ENCODE assay signal across 15 mouse cellular contexts in genomic region chr7:65678900-65679595, GRCm38 (mm10).
"Had no signal": no experiment of that assay in that cellular context is flagged by ENCODE, and none has a peak within 500 bp of the region (broad histone marks: within the 10 kb centered on the region; RNA-seq: fewer than 3 reads in every experiment).

No protein-coding gene starts in this region.

- H3K27me3 ChIP-seq: lung, embryonic 15.5 days; megakaryocyte, embryonic 14.5 days; midbrain, embryonic 13.5 days; midbrain, embryonic 15.5 days; neural tube, embryonic 12.5 days; stomach, embryonic 15.5 days had no signal

- H3K9me3 ChIP-seq: lung, embryonic 15.5 days; megakaryocyte, embryonic 14.5 days; midbrain, embryonic 13.5 days; midbrain, embryonic 15.5 days; neural tube, embryonic 12.5 days; stomach, embryonic 15.5 days had no signal

- H3K4me3 ChIP-seq: lung, embryonic 15.5 days; megakaryocyte, embryonic 14.5 days; midbrain, embryonic 13.5 days; midbrain, embryonic 15.5 days; neural tube, embryonic 12.5 days; stomach, embryonic 15.5 days had no signal

- H3K36me3 ChIP-seq: lung, embryonic 15.5 days; midbrain, embryonic 15.5 days; stomach, embryonic 15.5 days had no signal

- H3K4me1 ChIP-seq: lung, embryonic 15.5 days; midbrain, embryonic 13.5 days; midbrain, embryonic 15.5 days; neural tube, embryonic 12.5 days; stomach, embryonic 15.5 days had no signal

- H3K27ac ChIP-seq: lung, embryonic 15.5 days; macrophage; midbrain, embryonic 13.5 days; midbrain, embryonic 15.5 days; neural tube, embryonic 12.5 days; stomach, embryonic 15.5 days; stomach, postnatal 0 days had no signal

- DNase-seq: lung, adult 2 months; lung, postnatal 14 days; lung, postnatal 36 days; right cerebral cortex, postnatal 14 days; thymus, adult 2 months; thymus, postnatal 25 days; thymus, postnatal 4 days had no signal
